Mouse (Mus musculus): Measurements from ENCODE around the gene Abcg1.
A peak's percentile ranks its signal among the peaks of the same experiment; 100 is the strongest.

Abcg1 gene

DNA sequence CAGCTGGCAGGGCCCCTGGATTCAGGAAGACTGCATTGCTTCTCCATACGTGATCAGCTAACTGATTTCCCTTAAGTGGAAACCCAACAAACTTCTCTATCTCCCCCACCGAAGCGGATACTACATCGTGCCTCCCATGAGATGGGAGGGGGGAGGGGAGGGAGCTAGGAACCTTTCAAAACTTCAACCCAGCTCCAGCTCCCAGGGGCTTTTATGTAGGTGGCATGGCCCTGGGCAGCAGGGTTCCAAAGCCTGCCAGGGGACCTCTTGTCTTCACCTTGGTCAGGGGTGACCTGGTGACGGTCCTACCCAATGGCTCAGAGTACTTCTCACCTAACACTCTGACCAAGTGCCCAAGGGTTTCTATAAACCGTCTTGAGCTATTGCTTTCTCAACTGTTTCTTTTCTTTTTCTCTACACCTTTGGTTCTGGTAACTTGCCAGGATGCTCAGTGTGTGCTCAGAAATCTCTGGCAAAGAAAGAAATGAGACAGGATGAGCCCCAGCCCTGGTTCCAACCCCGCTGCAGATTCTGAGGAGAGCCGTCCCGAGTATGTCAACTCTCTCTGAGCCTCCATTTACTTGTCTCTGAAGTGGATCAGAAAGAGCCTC is 71.3 kb downstream of the Abcg1 start:
- no peak for DNase-seq (ENCODE audit: low spot score in 2 of 2)

DNA sequence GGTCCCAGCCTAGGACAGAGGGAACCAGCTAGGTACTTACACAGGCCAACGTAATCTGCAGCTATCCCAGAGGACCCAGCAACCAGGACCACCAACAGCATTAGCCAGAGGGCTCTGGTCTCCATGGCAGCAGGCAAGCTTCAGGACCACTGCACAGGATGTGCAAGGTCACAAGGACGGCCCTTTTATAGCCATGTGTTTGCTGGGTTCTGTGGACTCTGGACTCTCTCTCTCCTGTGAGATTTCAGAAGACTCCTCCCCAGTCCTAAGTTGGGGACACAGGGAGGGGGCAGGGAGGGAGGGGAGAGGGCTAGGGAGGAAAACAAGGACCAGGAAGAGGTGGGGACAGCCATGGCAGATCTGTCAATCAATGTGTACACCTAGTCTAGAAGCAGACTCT is 72.0 kb downstream of the Abcg1 start, which contains the start of gene Tff3:
Tff3 (minus strand) TSS at position 195 of the 400 bp plus-strand sequence.
- no peak for DNase-seq (ENCODE audit: low spot score in 2 of 2)

DNA sequence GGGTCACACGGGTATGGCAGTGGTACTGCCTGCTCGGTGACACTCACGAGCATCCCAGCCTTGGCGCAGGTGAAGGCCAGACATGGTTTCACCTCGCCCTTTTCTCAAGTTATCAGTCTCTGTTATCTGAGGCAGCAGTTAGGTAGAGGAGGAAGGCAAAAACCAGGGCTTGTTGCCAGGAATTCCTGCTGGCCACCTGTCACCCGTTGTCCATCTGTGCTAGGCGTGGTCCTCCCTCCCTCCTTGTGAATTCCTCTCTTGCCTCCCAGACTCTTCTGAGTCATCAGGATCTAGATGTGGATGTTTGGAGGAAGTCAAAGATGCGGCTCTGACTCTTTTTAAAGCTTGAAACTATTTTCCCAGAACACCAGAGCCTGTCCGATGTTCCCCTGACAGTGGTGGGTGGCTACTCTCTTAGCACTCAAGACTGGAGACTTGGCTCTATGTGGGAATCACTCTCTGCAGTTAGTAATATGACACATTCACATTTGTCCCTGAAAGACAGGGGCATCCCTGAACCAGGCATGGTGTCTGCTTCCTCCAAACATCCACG is 73.9 kb downstream of the Abcg1 start:
- no peak for DNase-seq (ENCODE audit: low spot score in 2 of 2)

DNA sequence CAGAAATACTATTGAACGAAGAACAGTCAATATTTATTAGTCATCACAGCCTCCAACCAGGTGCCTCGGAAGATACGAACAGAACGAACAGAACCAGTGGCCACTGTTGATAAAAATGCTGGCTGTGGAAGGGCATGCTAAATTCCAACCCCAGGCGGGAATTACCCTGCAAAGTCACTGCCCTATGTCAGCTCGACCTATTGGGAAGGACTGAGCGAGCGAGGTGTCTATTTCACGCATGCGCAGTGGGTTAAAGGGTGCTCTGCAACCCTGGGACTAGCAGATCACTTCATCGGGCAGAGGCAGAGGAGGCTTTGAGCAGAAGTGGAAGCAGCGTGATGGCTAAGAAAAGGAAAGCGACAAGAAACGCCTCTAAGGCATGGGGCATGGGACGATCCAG is 76.3 kb downstream of the Abcg1 start:
- no peak for DNase-seq (ENCODE audit: low spot score in 2 of 2)

DNA sequence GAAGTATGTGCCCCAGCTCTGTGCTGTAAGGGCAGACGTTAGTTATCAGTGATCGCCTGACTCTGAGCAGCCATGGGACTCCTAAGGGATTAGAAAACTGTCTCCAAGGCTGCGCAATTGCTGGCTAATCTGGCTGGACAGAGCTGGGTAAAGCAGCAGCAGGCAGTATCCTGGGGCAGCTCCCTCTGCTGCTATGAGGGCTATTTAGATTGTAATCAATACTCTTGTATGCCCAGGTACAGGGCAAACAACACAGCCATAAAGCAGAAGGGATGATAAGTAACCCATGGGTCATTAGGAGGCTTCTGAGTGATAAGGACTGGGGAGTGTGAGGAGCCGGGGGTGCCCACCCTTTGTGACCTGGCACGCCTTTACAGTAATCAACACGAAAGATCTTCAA is 77.4 kb downstream of the Abcg1 start:
- DNase-seq (ENCODE audit: low spot score in 2 of 2) = no peak

DNA sequence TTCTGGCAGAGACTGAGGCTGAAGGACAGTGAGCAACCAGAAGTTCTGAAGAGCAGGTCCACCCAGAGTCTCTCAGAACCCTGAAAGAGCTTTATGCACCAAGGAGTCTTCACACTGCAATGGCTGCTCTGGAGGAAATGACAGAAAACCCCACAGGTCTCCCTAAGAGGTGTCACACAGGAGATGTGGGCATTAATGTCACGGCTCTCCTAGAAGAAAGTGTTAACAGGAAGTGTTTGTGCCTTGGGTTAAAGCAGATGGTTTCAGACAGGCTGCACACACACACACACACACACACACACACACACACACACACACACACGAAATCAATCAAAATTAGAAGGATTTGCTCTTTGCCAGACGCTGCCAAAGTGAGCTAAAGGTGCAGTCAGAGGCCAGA is 78.8 kb downstream of the Abcg1 start:
- no peak for DNase-seq (ENCODE audit: low spot score in 2 of 2)

DNA sequence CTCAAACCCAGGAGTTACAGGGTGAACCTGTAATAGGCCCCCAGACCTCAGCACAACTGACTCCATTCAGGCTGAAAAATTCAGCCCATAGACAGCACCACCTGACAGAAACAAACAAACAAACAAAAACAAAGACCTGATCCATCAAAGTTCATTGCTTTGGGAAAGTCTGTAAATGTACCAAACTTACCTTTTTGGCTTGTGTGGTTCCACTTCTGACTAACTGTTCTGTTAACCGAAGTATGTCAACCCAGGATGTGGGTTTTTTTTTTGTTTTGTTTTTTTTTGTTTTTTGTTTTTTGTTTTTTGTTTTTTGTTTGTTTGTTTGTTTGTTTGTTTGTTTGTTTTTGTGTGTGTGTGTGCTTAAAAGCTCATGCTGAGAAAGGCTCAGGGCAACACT is 79.3 kb downstream of the Abcg1 start:
- DNase-seq (ENCODE audit: low spot score in 2 of 2) = no peak

DNA sequence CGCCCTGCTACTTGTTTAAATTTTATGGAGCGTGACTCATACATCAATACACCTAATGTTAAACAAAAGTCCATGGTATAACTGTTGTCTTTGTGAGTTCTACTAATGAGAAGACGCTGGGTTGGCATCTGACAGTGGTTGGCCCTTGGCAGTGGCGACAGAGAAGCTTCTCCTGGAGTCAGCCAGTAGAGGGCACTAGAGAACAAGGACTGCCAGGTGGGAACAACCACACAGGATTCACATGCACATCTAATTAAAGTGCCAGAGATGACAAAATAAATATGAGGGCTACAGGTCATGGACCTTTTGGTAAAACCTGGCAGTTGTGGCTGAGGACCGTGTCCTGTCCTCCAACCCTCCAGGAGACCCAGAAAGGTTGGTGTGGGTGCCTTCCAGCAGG is 80.9 kb downstream of the Abcg1 start:
- DNase-seq (ENCODE audit: low spot score in 2 of 2) = peak; percentile 32 to 70

DNA sequence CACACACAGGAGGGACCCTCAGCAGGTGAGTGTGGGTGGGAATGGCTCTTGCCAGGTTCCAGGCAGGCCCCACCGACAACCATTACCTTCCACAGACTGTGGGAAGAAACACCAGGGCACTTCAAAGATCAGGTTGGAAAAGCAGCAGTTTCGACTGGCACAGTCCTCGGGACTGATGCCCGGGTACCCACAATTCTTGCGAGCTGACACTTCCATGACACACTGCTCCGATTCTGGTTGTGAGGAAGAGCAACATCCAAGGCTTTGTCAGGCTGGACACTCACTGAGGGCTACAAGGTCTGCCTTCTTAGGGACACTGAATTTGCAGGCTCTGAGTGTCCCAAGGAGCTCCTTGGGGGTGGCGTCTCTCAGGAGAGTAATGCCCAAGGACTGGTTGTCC is 84.6 kb downstream of the Abcg1 start:
- DNase-seq (ENCODE audit: low spot score in 2 of 2) = no peak

DNA sequence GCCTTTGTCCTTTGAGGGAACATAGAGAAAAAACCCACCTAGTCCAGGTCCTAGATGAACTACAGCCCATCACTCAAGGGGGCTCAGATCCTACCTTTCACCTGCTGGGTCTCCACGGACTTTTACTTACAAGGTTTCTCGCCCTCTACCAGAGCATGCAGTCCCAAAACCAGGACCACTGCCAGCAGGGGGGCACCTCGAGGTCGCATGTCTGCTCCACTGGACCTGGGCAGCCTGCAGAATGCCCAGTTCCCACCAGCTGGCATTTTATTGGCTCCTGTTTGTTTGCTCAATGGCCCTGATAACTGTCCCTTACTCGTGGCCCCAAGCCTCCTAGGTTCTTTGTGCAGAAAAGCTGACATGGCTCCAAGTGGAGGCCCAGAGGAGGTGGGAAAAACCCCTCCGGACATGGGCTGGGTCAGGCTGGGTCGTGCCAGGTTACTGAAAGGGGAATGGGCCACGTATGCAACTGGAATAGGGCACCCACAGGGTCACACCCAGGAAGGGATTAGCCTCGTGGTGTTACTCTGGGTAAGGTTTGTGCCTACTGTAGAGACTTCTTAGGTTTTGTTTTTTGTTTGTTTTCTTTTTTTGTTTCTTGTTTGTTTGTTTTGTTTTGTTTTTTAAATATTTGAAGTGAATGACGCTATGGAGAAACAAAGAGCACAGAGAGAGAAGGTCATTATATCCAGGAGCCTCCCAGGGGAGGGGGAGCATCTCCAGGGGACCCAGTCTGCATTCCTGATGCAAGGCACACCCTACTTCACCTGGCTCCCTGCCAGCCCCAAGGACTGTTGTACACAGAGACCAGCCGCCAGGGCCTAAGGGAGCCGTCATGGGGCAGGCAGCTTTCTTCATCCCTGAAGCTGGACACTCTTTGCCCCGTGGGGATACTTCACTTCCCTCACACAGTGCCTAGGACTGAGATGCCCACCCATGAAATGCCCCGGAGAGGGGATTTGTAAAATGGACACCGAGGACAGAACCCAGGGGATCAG is 86.9 kb downstream of the Abcg1 start, which contains the start of gene Tff2:
Tff2 (minus strand) TSS at position 243 of the 998 bp plus-strand sequence.
- DNase-seq (ENCODE audit: low spot score in 2 of 2) = no peak

DNA sequence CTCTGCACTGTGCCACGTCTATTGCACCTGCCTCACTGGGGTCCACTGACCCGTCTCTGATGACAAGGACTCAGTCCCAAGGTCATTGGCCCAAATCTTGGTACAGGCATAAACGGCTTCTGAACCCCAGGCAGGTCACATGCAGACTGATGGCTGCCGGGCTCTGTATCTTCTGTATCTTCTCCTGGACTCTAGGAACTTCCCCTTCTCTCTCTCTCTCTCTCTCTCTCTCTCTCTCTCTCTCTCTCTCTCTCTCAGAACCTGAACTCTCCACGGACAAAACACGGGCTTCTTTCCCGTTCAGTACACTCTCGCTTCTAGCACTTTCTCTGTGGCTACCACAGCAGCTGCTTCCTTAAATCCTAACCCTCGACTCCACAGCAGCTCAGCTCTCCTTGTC is 88.5 kb downstream of the Abcg1 start:
- DNase-seq (ENCODE audit: low spot score in 2 of 2) = no peak

DNA sequence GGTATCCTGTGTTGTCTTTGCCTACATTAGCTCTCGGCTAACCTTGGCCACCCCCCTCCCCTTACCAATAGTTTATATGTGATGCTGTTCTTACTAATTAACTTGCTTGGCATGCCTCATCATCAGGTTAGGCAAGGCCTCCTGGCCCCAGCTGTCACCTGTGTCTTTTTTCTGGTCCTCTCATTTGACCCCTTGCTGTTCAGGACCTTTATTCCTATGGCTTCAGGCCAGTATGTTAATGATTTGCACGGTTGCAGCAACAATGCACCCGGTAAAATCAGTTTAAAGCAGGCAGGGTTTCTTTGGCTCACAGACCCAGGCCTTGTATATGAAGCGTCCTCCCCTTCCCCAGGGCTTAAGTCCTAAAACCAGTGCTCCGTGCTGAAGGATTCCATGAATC is 95.0 kb downstream of the Abcg1 start:
- DNase-seq (ENCODE audit: low spot score in 2 of 2) = no peak

DNA sequence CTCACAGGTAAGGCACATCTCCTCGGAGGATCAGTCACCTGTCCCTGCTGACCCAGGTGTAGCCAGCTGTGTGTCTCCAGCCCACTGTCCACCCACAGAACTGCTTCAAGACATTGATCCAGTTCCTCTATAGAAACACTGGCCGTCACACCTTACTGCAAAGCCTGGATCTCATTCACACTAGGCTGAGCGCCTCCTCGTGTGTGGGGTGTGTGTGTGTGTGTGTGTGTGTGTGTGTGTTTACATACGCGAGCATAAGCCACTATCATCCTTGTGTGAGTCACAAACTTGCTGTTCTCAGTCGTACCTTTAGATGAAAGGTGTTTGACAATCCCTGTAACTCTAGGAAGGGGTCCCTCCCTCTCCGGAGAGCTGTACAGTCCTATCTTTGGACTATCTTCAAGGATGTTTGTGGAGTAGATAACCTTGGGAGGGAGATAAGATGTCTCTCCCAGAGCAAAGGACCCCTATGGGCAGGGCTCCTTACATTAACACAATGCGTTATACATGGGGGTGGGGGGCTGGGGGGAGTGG is 95.6 kb downstream of the Abcg1 start:
- no peak for DNase-seq (ENCODE audit: low spot score in 2 of 2)

DNA sequence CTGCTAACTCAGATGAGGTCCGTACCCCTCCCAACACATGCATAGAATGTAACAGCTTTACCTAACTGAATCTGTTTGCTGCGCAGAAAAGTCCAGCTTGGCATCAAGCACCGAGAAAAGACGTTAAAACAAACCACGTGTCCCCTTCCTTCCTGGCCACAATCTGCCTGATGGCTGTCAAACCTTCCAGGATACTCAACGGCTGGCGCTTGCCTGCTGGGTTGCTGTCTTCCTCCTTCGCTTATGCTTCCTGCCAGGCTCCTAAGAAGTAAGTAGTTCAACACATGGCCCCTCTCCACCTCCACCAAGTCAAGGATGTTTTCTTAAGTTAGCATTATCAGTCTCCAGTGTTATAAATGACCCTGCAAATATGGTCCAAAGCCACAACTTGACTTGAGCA is 96.3 kb downstream of the Abcg1 start:
- DNase-seq (ENCODE audit: low spot score in 2 of 2) = no peak

DNA sequence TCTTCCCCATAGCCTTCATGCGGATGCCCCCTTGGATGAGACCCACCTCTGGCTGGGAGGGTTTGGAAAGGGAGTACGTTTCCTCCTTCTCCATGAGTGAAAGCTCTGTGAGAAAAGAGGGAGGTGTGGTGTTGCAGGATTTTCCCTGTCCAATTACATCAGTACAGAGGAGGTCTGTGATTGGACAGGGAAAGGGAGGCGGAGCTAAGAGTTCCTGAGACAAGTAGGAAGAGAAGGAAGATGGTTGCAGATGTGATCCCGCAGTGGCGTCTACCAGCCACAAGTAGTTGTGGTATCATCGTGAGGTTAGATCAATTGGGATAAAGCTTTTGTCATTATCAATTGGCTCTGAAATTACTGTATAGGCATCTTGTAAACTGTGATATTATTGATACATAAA is 100.4 kb downstream of the Abcg1 start:
- DNase-seq (ENCODE audit: low spot score in 2 of 2) = no peak

DNA sequence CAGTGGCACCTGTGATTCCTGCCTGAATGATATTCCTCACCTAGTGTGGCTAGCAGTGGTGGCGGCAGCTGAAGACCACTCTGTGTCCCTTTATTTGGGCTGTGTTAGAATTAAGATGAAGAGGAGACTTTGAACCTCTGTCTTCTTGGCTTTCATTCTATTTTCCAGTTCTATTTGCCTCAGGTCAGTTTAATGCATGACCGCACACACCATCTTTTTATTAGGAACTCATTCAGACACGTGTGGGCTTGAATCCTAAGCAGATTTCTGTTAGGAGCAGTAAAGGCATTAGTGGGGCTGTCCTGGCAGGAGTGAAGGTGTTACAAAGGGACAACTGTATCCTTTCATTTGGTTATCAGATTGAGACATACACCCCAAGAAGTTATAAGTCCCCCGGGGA is 102.8 kb downstream of the Abcg1 start:
- no peak for DNase-seq (ENCODE audit: low spot score in 2 of 2)

DNA sequence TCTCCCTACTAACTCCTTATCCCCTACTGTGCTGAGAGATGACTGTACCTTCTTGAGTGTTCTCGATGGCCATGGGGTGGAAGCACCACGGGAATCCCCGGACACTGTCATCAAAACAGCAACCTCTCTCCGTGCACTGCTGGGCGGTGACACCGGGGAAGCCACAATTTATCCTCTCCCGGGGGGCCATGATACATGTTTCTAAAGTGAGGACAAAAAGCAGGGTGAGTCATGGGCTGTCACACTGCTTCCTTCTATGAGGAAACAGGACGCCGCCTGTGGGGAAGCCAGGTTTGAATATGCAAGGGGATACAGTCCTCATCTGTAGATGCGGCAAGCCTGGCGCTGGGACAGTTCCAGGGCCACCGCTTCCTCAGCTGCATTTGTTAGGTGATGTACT is 105.1 kb downstream of the Abcg1 start:
- DNase-seq (ENCODE audit: low spot score in 2 of 2) = no peak

DNA sequence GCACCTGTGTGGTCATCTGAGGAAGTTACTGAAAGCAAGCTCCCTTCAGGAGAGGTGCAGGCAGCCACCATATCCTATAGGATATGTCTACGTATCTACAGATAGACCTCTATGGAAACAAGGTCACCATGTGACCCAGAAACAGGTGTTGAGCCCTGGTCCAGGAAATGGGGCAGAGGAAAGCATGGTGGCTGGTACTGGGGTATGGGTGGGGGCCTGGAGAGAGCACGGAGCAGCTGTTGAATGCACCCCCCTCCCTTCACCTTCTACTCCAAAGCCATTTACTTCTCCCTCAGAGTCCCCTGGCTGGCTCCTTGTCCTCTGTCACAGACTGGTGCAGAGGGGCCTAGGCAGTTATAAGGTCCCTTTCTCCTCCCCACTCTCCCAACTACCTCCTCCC is 106.3 kb downstream of the Abcg1 start:
- no peak for DNase-seq (ENCODE audit: low spot score in 2 of 2)

DNA sequence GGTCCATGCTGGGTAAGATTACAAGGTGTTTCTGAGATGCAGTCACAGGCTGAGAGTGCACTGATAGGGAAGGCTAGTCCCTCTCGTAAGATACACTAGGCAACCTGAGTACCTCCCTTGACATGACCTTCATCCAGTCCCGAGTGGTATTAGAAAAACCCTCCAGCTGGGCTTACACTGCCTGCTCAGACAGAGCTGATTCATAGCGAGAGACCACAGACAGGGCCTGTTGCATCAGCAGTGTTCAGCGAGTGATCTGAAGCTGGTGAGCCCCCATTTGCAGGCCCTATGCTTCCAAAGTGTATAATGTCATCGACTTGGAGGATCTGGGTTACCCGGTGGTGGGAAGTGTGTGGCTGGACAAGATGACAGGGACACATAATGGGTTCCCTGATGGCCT is 107.7 kb downstream of the Abcg1 start, which contains the start of gene Tff1:
Tff1 (minus strand) TSS at position 151 of the 400 bp plus-strand sequence.
- no peak for DNase-seq (ENCODE audit: low spot score in 2 of 2)
